Mouse (Mus musculus): ENCODE data around the gene Smim20. TPM values are rescaled to one million over a fixed set of nuclear protein-coding genes. Genes with fewer than 3 reads are reported as not detected.

Smim20 gene
- polyA plus RNA-seq, 1 experiment from 2014 or later, result 72.5 TPM

- Histone ChIP-seq H3K4me1 (0 out of 2 replicates have a peak, but pooled peaks cover 3% of the 10 kb centered on the region), H3K27ac (replicated peaks) (no peak overlapping the region), H3K36me3 (no peaks in the 10 kb centered on the region), H3K4me3 (no peak overlapping the region), H3K9me3 (no peaks in the 10 kb centered on the region), H3K4me2 (replicated peaks) (no peak overlapping the region), H3K27me3 (no peaks in the 10 kb centered on the region), H3K9ac (replicated peaks) (no peak overlapping the region)
- WGBS, result 95% methylated on average over 2 of the region's 2 CpGs
- ATAC-seq (ENCODE audit: low FRiP score, low read depth), result no peak
Measured at GRCm38 (mm10) chr5:53286406-53286805, 19.5 kb downstream of the Smim20 start.

DNA sequence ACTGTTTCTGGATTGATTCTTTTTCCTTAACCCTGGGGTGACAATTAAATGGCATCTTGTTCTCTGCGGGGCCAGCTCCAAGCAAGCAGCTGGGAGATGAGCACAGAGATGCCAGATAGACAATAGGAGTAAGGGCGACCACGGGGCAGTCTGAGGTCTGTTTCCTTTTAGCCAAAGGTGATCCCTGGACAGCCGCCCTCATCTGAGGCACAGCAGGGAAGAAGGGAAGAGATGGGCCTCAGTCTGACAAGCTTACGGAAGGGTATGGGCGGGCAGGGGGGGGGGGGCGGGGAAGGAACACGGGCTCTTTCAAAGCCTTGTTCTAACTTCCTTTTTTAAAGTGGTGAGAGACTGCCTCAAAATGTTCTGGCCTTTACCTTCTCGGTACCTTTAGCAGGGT is 22.6 kb downstream of the Smim20 start:
- Histone ChIP-seq H3K4me3 (no peak overlapping the region), H3K9me3 (no peaks in the 10 kb centered on the region), H3K4me2 (replicated peaks) (no peak overlapping the region), H3K36me3 (no peaks in the 10 kb centered on the region), H3K9ac (replicated peaks) (no peak overlapping the region), H3K4me1 (0 out of 2 replicates have a peak, but pooled peaks cover 3% of the 10 kb centered on the region), H3K27ac (replicated peaks) (no peak overlapping the region), H3K27me3 (no peaks in the 10 kb centered on the region)
- WGBS, result 21% methylated on average over 5 of the region's 9 CpGs
- ATAC-seq (ENCODE audit: low FRiP score, low read depth), result no peak

DNA sequence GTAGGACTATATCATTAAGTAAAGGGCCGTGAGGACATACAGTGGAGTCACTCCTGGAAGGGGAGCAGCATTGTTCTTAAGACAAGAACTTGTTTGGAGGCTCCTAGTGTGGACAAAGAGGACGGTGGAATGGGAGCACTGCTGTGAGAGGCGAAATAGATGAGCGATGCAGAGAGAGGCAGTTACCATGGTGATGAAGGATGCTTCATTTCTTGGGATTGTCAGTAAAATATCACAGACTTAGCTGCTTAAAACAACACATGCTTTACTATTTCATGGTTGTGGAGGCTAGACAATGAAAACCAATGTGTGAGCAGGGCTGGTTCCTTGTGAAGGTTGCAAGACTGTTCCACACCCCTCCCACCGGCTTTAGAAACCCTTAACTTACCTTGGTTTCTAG is 27.7 kb downstream of the Smim20 start:
- 71% methylated on average over 5 of the region's 5 CpGs for WGBS
- H3K9ac ChIP-seq (replicated peaks), result no peak overlapping the region
- no peak overlapping the region for H3K4me2 ChIP-seq (replicated peaks)
- H3K4me1 ChIP-seq, result 0 out of 2 replicates have a peak, but pooled peaks cover under 1% of the 10 kb centered on the region
- H3K36me3 ChIP-seq, result no peaks in the 10 kb centered on the region
- no peaks in the 10 kb centered on the region for H3K27me3 ChIP-seq
- H3K27ac ChIP-seq (replicated peaks), result no peak overlapping the region
- no peaks in the 10 kb centered on the region for H3K9me3 ChIP-seq
- no peak overlapping the region for H3K4me3 ChIP-seq
- no peak for ATAC-seq (ENCODE audit: low FRiP score, low read depth)

DNA sequence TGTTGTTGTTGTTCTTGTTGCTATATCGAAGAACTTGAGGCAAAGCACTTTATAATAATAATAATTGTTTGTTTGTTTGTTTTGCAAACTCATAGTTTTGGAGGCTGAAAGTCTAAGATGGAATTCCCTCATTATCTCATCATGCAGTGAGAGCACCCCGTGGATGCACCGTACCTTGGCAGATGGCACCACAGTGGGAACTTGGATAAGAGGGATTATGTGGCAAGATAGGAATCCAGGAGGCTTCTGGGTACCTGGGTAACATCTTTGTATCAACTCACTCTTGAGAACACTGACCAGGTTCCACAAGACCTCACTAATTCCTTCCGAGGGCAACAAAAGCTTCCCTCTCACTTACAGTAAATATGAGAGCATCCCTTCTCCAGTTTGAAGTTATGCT is 30.1 kb downstream of the Smim20 start:
- H3K9ac ChIP-seq (replicated peaks), result no peak overlapping the region
- ATAC-seq (ENCODE audit: low FRiP score, low read depth), result no peak
- H3K27me3 ChIP-seq, result no peaks in the 10 kb centered on the region
- no peaks in the 10 kb centered on the region for H3K9me3 ChIP-seq
- no peak overlapping the region for H3K4me2 ChIP-seq (replicated peaks)
- WGBS, result 90% methylated on average over 4 of the region's 4 CpGs
- no peak overlapping the region for H3K4me3 ChIP-seq
- no peak overlapping the region for H3K27ac ChIP-seq (replicated peaks)
- no peaks in the 10 kb centered on the region for H3K36me3 ChIP-seq
- no peaks in the 10 kb centered on the region for H3K4me1 ChIP-seq

GRCm38 (mm10) chr5:53301496-53301895 is 34.6 kb downstream of the Smim20 start:
- H3K9ac ChIP-seq (replicated peaks), result no peak overlapping the region
- WGBS, result 69% methylated on average over 8 of the region's 8 CpGs
- no peak overlapping the region for H3K4me3 ChIP-seq
- no peaks in the 10 kb centered on the region for H3K36me3 ChIP-seq
- no peak for ATAC-seq (ENCODE audit: low FRiP score, low read depth)
- H3K27me3 ChIP-seq, result no peaks in the 10 kb centered on the region
- no peak overlapping the region for H3K4me2 ChIP-seq (replicated peaks)
- H3K27ac ChIP-seq (replicated peaks), result no peak overlapping the region
- H3K4me1 ChIP-seq, result no peaks in the 10 kb centered on the region
- H3K9me3 ChIP-seq, result no peaks in the 10 kb centered on the region

DNA sequence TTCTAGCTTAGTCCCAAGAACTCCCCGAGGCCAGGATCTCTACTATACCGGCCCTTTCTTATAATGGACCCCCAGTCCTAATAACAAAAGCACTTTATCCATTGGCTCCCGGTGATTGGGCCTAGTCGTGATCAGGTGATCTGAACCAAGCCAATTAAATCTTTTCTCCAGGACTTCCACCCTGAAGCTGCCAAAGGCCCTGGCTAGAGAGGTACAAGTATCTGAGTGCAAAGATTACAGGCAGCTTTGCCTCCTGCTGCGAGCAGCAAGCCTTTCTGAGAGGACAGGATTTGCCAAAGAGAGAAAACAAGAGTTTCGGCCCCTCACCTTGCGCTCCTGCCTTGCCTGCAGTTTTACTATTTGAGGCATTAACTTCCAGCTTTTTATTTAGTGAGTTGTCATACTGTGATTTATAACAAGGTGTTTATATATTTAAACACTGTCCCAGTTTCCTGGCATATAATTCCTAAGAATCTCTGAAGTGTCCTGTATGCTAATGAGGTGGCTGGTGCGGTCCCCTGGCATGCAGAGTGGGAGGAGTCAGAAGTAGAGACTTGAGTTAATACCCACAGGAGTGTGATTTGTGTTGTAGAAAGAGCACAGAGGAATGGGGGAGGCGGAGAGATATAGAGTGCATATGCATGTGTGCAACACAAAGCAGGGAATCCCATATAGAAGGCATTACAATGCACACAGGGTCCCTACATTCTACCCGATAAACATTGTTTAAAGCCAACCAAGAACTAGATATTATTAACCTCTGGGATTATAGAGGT is 36.2 kb downstream of the Smim20 start:
- 75% methylated on average over 10 of the region's 10 CpGs for WGBS
- no peak overlapping the region for H3K27ac ChIP-seq (replicated peaks)
- no peaks in the 10 kb centered on the region for H3K9me3 ChIP-seq
- H3K4me1 ChIP-seq, result no peaks in the 10 kb centered on the region
- no peak for ATAC-seq (ENCODE audit: low FRiP score, low read depth)
- H3K27me3 ChIP-seq, result no peaks in the 10 kb centered on the region
- H3K36me3 ChIP-seq, result no peaks in the 10 kb centered on the region
- H3K9ac ChIP-seq (replicated peaks), result no peak overlapping the region
- no peak overlapping the region for H3K4me2 ChIP-seq (replicated peaks)
- H3K4me3 ChIP-seq, result no peak overlapping the region

DNA sequence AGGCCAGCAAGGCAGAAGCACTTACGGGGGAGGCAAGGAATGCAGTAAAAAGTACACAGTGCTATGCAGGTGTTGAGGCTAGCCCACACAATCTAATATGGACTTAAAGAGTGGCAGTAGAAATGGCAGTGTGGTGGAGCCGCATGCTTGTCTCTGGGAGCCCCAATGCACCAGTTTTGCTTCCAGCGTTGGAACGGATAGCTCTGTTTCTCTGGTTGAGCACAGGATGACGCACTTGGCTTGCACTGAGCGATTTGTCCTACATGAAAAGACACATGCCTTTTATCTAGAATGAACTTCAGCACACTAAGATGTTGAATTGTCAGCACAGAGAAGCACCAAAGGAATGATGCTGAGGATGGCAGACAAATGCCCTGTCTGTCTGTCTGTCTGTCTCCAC is 37.1 kb downstream of the Smim20 start:
- no peaks in the 10 kb centered on the region for H3K9me3 ChIP-seq
- no peak overlapping the region for H3K4me3 ChIP-seq
- WGBS, result 96% methylated on average over 6 of the region's 6 CpGs
- H3K4me2 ChIP-seq (replicated peaks), result no peak overlapping the region
- no peak overlapping the region for H3K9ac ChIP-seq (replicated peaks)
- H3K27me3 ChIP-seq, result no peaks in the 10 kb centered on the region
- ATAC-seq (ENCODE audit: low FRiP score, low read depth), result no peak
- no peak overlapping the region for H3K27ac ChIP-seq (replicated peaks)
- no peaks in the 10 kb centered on the region for H3K4me1 ChIP-seq
- no peaks in the 10 kb centered on the region for H3K36me3 ChIP-seq

DNA sequence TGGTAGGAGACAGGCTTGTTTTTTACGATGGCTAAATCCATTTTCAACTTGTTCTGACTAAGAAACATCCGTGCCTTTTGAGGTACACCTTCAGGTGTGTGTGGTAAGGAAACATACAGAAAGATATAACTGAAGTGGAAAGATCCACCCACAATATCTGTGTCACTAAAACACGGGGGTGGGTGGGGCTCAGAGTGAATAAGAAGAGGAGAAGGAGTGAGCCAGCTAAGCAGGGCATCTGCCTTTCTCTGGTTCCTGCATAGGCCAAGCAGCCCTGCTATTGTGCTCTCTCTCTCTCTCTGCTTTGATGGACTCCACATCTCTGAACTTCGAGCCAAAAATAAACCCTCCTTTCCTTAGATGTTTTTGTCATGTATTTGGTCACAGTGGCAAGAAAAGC is 38.1 kb downstream of the Smim20 start:
- 75% methylated on average over 4 of the region's 4 CpGs for WGBS
- Histone ChIP-seq H3K36me3 (no peaks in the 10 kb centered on the region), H3K9me3 (no peaks in the 10 kb centered on the region), H3K4me3 (no peak overlapping the region), H3K9ac (replicated peaks) (no peak overlapping the region), H3K27ac (replicated peaks) (no peak overlapping the region), H3K27me3 (no peaks in the 10 kb centered on the region), H3K4me2 (replicated peaks) (no peak overlapping the region), H3K4me1 (no peaks in the 10 kb centered on the region)
- ATAC-seq (ENCODE audit: low FRiP score, low read depth), result no peak

- no peaks in the 10 kb centered on the region for H3K36me3 ChIP-seq
- ATAC-seq (ENCODE audit: low FRiP score, low read depth), result no peak
- no peak overlapping the region for H3K4me3 ChIP-seq
- H3K4me2 ChIP-seq (replicated peaks), result no peak overlapping the region
- H3K9ac ChIP-seq (replicated peaks), result no peak overlapping the region
- H3K4me1 ChIP-seq, result no peaks in the 10 kb centered on the region
- no peak overlapping the region for H3K27ac ChIP-seq (replicated peaks)
- H3K9me3 ChIP-seq, result no peaks in the 10 kb centered on the region
- 92% methylated on average over 3 of the region's 3 CpGs for WGBS
- H3K27me3 ChIP-seq, result no peaks in the 10 kb centered on the region
Measured at GRCm38 (mm10) chr5:53306864-53307263, 40.0 kb downstream of the Smim20 start.

- Histone ChIP-seq H3K4me3 (no peak overlapping the region), H3K4me2 (replicated peaks) (no peak overlapping the region), H3K4me1 (no peaks in the 10 kb centered on the region), H3K27ac (replicated peaks) (no peak overlapping the region), H3K36me3 (no peaks in the 10 kb centered on the region), H3K27me3 (no peaks in the 10 kb centered on the region), H3K9ac (replicated peaks) (no peak overlapping the region), H3K9me3 (no peaks in the 10 kb centered on the region)
- ATAC-seq (ENCODE audit: low FRiP score, low read depth), result no peak
- WGBS, result 89% methylated on average over 5 of the region's 5 CpGs
Measured at GRCm38 (mm10) chr5:53307437-53307836, 40.6 kb downstream of the Smim20 start.

- ATAC-seq (ENCODE audit: low FRiP score, low read depth), result no peak
- Histone ChIP-seq H3K4me1 (no peaks in the 10 kb centered on the region), H3K36me3 (no peaks in the 10 kb centered on the region), H3K4me3 (no peak overlapping the region), H3K4me2 (replicated peaks) (no peak overlapping the region), H3K27ac (replicated peaks) (no peak overlapping the region), H3K9ac (replicated peaks) (no peak overlapping the region), H3K9me3 (no peaks in the 10 kb centered on the region), H3K27me3 (no peaks in the 10 kb centered on the region; the same call in 1 of the 2 replicates)
- 89% methylated on average over 13 of the region's 13 CpGs for WGBS
Measured at GRCm38 (mm10) chr5:53314404-53315167, 47.7 kb downstream of the Smim20 start.

- Histone ChIP-seq H3K4me2 (replicated peaks) (no peak overlapping the region), H3K27ac (replicated peaks) (no peak overlapping the region), H3K9ac (replicated peaks) (no peak overlapping the region), H3K4me3 (no peak overlapping the region), H3K27me3 (no peaks in the 10 kb centered on the region; the same call in 1 of the 2 replicates), H3K36me3 (no peaks in the 10 kb centered on the region), H3K9me3 (no peaks in the 10 kb centered on the region), H3K4me1 (peaks cover 6% of the 10 kb centered on the region; the same call in 1 of the 2 replicates)
- no peak for ATAC-seq (ENCODE audit: low FRiP score, low read depth)
- WGBS, result 58% methylated on average over 2 of the region's 2 CpGs
Measured at GRCm38 (mm10) chr5:53315829-53316228, 48.9 kb downstream of the Smim20 start.
